Mouse (Mus musculus) spleen, postnatal 14 days (tissue): ENCODE measurements at regions not wholly inside any gene's neighbourhood (a gene's known extent, or its start where the extent isn't known, plus 50 kb on each side); places are given as distances from the start of the nearest gene placed in this dataset.

Experiments
- DNase-seq, 2 experiments: peaks; one replicate each; pipeline ENCODE4 v3.0.0; 2021 to 2022; ENCODE audit warnings: low spot score in 2 of 2

DNA sequence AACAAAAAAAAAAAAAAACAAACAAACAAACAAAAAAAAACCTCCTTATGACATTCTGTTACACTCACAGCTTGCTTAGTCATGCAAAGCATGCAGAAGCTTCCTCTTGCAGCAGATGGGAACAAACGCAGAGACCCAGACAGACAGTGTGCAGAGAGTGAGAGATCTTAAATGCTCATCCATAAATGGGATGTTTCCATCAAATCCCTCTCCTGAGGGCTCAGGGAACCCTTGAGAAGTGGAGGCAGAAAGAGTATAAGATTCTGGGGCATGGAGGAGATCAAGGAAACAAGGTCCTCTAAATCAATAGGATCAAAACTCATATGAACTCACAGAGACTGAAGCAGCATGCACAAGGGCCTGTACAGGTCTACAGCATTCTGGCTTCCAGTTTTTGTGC, 52.5 kb downstream of the Adm start:
- DNase-seq, result no peak

- DNase-seq, result no peak
Observed at GRCm38 (mm10) chr7:110682911-110683310, 55.5 kb downstream of the Adm start.

DNA sequence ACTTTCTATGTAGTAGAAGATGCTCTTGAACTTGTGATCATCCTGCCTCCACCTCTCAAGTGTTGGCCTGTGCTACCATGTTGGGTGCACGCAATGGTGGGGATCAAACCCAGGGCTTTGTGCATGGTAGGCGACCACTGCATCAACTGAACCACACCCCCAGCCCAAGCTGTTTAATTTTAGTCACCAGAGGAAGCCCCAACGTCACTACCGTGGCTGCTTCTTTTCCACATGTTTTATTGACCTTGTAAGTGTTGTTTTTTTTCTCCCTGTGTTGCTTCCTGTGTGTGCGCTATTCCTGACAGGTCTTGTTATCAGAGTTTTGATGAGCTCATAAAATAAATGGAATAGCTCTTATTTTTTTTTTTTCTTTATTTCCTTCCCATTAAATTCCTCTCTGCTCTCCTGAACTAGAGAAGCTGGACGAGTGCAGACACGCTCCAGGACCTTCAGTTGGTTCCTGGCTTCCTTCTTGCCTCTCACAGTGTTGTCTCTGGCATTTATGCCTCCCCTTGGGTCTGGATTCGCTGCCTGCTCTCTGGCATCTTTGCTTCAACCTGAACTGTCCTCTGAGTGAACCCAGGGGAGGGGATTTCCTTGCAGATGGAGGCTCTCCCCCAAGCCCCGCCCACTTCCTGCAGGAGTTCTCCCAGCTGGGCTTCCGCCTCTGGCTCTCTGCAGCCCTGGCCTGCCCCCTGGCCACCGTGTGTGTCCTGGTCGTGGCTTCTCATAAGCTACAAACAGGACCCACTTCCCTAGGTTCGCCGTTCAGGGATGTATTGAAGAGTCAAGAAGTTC, 61.6 kb downstream of the Adm start:
- peak; percentile 24 to 50 for DNase-seq

GRCm38 (mm10) chr7:110690241-110690640, 62.8 kb downstream of the Adm start:
- no peak for DNase-seq

DNA sequence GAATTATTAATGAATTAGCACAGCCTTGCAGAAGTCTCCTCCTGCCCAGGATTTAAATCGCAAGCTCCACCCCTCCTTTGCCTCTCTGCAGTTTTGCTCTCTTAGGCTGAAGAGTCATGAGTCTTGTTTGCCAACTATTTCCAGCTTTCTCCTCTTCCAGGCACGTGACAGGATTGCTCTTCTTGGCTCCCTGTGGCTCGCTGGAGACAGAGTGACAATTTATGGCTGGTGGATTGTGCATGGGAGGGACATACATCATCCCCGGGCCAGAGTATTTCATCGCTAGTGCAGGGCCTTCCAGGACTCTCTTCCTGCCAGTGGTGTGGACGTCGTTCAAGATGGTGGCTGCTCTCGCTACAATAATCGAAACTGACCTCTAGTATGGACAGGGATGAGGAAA, 63.4 kb downstream of the Adm start:
- no peak for DNase-seq

DNA sequence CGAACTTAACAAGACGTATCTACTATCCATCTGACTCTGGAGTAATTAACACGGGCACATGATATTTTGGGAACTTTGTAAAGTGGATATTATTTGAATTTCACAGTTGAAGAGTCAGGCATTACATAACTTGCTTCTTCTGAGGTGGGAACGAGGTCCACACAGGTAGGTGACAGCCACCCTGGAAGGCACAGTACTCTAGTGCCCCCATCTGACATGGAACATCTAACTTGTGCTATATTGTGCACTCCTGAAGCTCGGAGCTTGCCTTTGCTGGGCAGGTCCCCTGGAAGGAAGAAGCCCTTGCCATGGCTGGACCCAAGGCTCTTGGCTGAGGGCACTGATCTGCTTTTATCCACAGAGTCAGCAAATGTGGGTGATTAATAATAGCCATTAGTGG, 66.8 kb downstream of the Adm start:
- no peak for DNase-seq

DNA sequence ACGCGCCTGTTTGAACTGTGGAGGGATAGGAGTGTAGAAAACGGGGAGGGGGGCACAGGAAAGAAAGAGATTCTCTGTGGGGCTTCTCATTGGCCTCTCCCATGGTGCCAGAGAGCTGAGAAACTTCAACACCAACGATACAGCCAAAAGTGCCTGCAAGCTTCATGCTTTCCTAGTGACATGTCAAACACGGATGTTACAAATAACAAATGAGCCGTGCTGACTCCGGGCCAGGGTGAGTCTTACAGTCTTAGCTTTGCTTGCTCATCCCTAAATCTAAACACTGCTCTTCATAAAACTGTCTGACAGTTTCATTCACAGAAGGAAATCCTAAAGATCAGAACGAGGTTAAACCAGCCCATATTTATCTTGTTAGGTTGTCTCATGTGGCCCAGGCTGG, 68.3 kb downstream of the Adm start:
- no peak for DNase-seq

GRCm38 (mm10) chr7:110698211-110699153, 69.5 kb upstream of the Ampd3 start:
- no peak for DNase-seq

GRCm38 (mm10) chr7:110699596-110699995, 68.4 kb upstream of the Ampd3 start:
- no peak for DNase-seq

GRCm38 (mm10) chr7:110701681-110702413, 66.2 kb upstream of the Ampd3 start:
- DNase-seq, result no peak

- DNase-seq, result no peak
Observed at GRCm38 (mm10) chr7:110702414-110702783, 65.6 kb upstream of the Ampd3 start.

- DNase-seq, result no peak
Observed at GRCm38 (mm10) chr7:110705311-110706000, 62.5 kb upstream of the Ampd3 start.

DNA sequence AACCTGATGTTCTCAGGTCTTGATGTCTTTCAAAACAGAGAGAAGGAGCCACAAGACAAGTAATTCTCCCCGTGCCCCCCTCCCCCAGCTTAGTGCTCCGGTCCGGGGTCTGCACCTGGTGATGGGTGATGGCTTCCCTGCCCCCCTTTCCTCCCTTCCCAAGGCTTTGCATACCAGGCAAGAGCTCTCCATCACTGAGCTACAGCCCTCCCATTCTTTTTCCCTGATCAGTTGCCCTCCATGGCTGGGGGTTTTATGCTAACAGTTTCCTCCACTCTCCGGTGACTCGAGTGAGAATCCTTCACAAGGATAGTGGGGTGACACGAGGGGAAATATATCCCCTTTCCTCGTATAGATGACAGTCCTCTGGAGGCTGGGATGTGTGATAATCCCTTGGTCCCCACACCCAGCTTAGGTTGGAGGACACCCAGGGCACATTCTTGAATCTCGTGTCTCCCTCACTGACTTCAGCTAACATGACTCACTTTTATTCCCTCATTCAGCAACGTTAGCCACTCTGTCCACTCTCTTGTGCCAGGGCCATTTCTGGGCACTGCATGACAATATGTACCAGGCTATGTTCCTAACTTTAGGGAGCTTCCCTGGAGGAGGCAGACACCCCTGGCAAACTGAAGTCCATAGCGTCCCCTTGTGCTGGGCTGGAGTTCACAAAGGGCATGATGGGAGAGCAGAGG, 61.9 kb upstream of the Ampd3 start:
- DNase-seq, result no peak

GRCm38 (mm10) chr7:110706696-110707087, 61.3 kb upstream of the Ampd3 start:
- no peak for DNase-seq

DNA sequence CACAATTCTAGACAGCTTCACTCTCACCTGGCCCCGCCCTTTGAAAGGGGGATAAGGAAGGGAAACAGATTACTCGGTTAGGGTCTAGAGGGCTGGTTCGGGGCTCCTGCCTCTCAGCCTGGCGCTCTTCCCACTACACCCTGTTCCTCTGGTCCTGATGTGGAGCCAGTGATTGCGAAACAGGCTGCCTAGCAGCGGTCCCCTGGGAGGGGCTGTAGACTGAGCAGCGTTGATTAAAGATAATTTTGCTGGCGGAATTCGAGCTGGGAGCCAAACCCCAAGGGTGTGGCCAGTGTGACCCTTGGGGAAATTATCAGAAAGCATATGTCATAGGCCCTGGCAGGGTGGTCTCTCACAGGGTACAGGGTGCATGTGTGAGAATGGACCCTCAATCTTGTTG, 59.9 kb upstream of the Ampd3 start:
- no peak for DNase-seq

GRCm38 (mm10) chr7:110708781-110709180, 59.2 kb upstream of the Ampd3 start:
- no peak for DNase-seq

DNA sequence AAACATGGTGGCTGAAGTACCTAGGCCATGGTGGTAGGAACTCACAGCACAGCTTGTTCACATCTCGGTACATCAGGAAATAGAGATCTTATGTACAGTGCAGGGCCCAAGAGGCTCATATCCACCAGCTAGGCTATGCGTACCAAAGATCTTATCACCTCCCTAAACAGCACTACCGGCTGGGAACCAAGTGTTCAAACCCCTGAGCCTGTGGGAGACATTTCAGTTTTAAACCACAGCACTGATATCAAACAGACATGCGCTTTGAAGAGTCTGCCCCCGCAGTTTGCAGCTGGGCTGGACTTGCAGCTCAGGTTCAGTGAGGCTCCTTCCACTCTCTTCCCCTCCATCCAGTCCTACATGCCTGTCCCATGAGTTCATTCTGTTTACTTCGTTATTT, 58.4 kb upstream of the Ampd3 start:
- DNase-seq, result no peak

GRCm38 (mm10) chr7:110710256-110710962, 57.6 kb upstream of the Ampd3 start:
- no peak for DNase-seq

DNA sequence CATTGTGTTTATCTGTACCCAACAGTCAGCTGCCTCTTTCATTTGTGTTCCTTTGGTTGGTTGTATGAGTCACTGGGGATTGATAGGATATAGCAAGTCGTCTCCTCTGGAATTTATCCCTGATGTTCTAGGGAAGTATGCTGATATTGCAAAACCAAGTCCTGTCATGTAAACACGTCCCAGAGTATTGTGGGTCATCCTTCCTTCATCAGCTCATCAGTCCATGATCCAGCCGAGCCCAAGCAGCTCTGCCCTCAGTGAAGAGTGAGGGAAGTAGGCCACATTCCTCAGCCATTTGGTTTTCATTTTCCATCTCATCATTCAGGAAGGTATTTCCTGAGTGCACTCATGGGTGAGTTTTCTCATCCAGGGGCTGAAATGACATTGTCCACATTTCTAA, 54.3 kb upstream of the Ampd3 start:
- DNase-seq, result no peak

- no peak for DNase-seq
Observed at GRCm38 (mm10) chr7:110715110-110715509, 52.9 kb upstream of the Ampd3 start.
